Mouse (Mus musculus) megakaryocyte, adult 5-6 weeks (primary cell): Measurements from ENCODE around the gene Dgkh. TPM values are rescaled to one million over a fixed set of nuclear protein-coding genes. Genes with fewer than 3 reads are reported as not detected.
A peak's percentile ranks its signal among the peaks of the same experiment; 100 is the strongest.
"Not testable (repeated sequence)": the region's sequence is repeated elsewhere in the genome, so short reads cannot be mapped to it uniquely, and the experiment has no call there.

Experiments
- ATAC-seq: 2 replicates; pipeline ENCODE4 v1.8.0; 2016; ENCODE audit warnings: mild to moderate bottlenecking, inconsistent platforms; ENCODE audit not compliant: poor library complexity, severe bottlenecking
- total RNA-seq, 2 experiments: library from RNA; stranded (forward) in 1 of 2; stranded (reverse) in 1 of 2; fragments of 153-499, 151-499 nt in 1 of 2; fragments of 221-1000, 200-1000 nt in 1 of 2; gene quantifications; 2 replicates each; pipeline versions ENCODE4 v1.2.3 to v1.2.4; 2015 to 2017

The Dgkh gene
- total RNA-seq, 2 experiments from 2014 or later = 3.5 to 5.9 TPM

GRCm38 (mm10) chr14:78724414-78725306, 7.9 kb downstream of the Dgkh start:
- peak; percentile 73 for ATAC-seq

- not testable (repeated sequence) for ATAC-seq
Measured at GRCm38 (mm10) chr14:78723655-78724054, 8.9 kb downstream of the Dgkh start.

GRCm38 (mm10) chr14:78722031-78722430, 10.5 kb downstream of the Dgkh start:
- no peak for ATAC-seq

GRCm38 (mm10) chr14:78716035-78716434, 16.5 kb downstream of the Dgkh start:
- ATAC-seq = no peak

GRCm38 (mm10) chr14:78712565-78713148, 19.9 kb downstream of the Dgkh start:
- ATAC-seq = 0 out of 2 replicates have a peak, but pooled peaks have one; percentile 24

GRCm38 (mm10) chr14:78710647-78711046, 21.9 kb downstream of the Dgkh start:
- ATAC-seq = no peak

- no peak for ATAC-seq
Measured at GRCm38 (mm10) chr14:78705616-78706015, 27.0 kb downstream of the Dgkh start.

- ATAC-seq = no peak
Measured at GRCm38 (mm10) chr14:78703989-78704388, 28.6 kb downstream of the Dgkh start.

GRCm38 (mm10) chr14:78703361-78703760, 29.2 kb downstream of the Dgkh start:
- no peak for ATAC-seq

GRCm38 (mm10) chr14:78702048-78702447, 30.5 kb downstream of the Dgkh start:
- ATAC-seq = no peak

- no peak for ATAC-seq
Measured at GRCm38 (mm10) chr14:78701501-78701900, 31.1 kb downstream of the Dgkh start.

- peak; percentile 84 for ATAC-seq
Measured at GRCm38 (mm10) chr14:78701087-78701486, 31.5 kb downstream of the Dgkh start.

- ATAC-seq = no peak
Measured at GRCm38 (mm10) chr14:78699634-78700033, 32.9 kb downstream of the Dgkh start.

- peak; percentile 79 for ATAC-seq
Measured at GRCm38 (mm10) chr14:78699196-78699595, 33.4 kb downstream of the Dgkh start.

- no peak for ATAC-seq
Measured at GRCm38 (mm10) chr14:78694121-78694520, 38.5 kb downstream of the Dgkh start.

- no peak for ATAC-seq
Measured at GRCm38 (mm10) chr14:78692602-78693001, 40.0 kb downstream of the Dgkh start.

GRCm38 (mm10) chr14:78691926-78692487, 40.6 kb downstream of the Dgkh start:
- ATAC-seq = peak; percentile 95

- no peak for ATAC-seq
Measured at GRCm38 (mm10) chr14:78690883-78691282, 41.7 kb downstream of the Dgkh start.

GRCm38 (mm10) chr14:78690387-78690786, 42.2 kb downstream of the Dgkh start:
- ATAC-seq = no peak

GRCm38 (mm10) chr14:78689950-78690349, 42.6 kb downstream of the Dgkh start:
- ATAC-seq = no peak

- ATAC-seq = no peak
Measured at GRCm38 (mm10) chr14:78687716-78688115, 44.9 kb downstream of the Dgkh start.

- no peak for ATAC-seq
Measured at GRCm38 (mm10) chr14:78686701-78687100, 45.9 kb downstream of the Dgkh start.
